Mouse (Mus musculus) erythroid progenitor cell, adult 5-6 weeks (primary cell): Measurements from ENCODE around the gene Gnat1. TPM values are rescaled to one million over a fixed set of nuclear protein-coding genes. Genes with fewer than 3 reads are reported as not detected.

Experiments
- ATAC-seq: replicated peaks from 2 replicates; pipeline ENCODE4 v1.8.0; 2016; ENCODE audit warnings: moderate number of reproducible peaks, mild to moderate bottlenecking, moderate TSS enrichment, inconsistent platforms; ENCODE audit not compliant: poor library complexity, low FRiP score, severe bottlenecking
- total RNA-seq, 2 experiments: library from RNA; stranded (forward) in 1 of 2; stranded (reverse) in 1 of 2; fragments of 150-400 nt in 1 of 2; fragments of 186-747, 209-891 nt in 1 of 2; gene quantifications; 2 replicates each; pipeline versions ENCODE4 v1.2.3 to v1.2.4; 2015 to 2017; ENCODE audit warnings: low replicate concordance in 2 of 2

Gene Gnat1
- total RNA-seq, 2 experiments from 2014 or later: not detected

- no peak for ATAC-seq
These were observed 26.0 kb downstream of the Gnat1 start for GRCm38 (mm10) chr9:107653474-107653873.

- ATAC-seq: no peak
These were observed 28.6 kb downstream of the Gnat1 start for GRCm38 (mm10) chr9:107650708-107651481.

GRCm38 (mm10) chr9:107650225-107650624, 29.3 kb downstream of the Gnat1 start:
- ATAC-seq: no peak

- ATAC-seq: no peak
These were observed 30.7 kb downstream of the Gnat1 start for GRCm38 (mm10) chr9:107648767-107649166.

GRCm38 (mm10) chr9:107646975-107647374, 32.5 kb downstream of the Gnat1 start:
- ATAC-seq: no peak

- ATAC-seq: peak; percentile 67; the same call in 1 of the 2 replicates
These were observed 33.9 kb downstream of the Gnat1 start for GRCm38 (mm10) chr9:107645577-107645976.

GRCm38 (mm10) chr9:107645153-107645510, 34.4 kb downstream of the Gnat1 start:
- ATAC-seq: no peak

- peak; percentile 97 for ATAC-seq
These were observed 34.9 kb downstream of the Gnat1 start for GRCm38 (mm10) chr9:107644495-107645152.

GRCm38 (mm10) chr9:107643544-107644214, 35.8 kb downstream of the Gnat1 start:
- no peak for ATAC-seq

- no peak for ATAC-seq
These were observed 37.8 kb downstream of the Gnat1 start for GRCm38 (mm10) chr9:107641666-107642065.

- no peak for ATAC-seq
These were observed 39.2 kb downstream of the Gnat1 start for GRCm38 (mm10) chr9:107640257-107640772.

GRCm38 (mm10) chr9:107637070-107637469, 42.4 kb downstream of the Gnat1 start:
- no peak for ATAC-seq

GRCm38 (mm10) chr9:107635279-107636028, 44.1 kb downstream of the Gnat1 start, which contains the start of gene Gnai2:
Gnai2 (minus strand) TSS chr9:107635367.
- ATAC-seq: peak; percentile 80

- ATAC-seq: no peak
These were observed 44.9 kb downstream of the Gnat1 start for GRCm38 (mm10) chr9:107634406-107635278.

GRCm38 (mm10) chr9:107633661-107634405, 45.7 kb downstream of the Gnat1 start:
- ATAC-seq: peak; percentile 32; the same call in 1 of the 2 replicates

- peak; percentile 55 for ATAC-seq
These were observed 46.3 kb downstream of the Gnat1 start for GRCm38 (mm10) chr9:107633091-107633660.

GRCm38 (mm10) chr9:107632478-107632877, 47.0 kb downstream of the Gnat1 start:
- peak; percentile 68 for ATAC-seq

- no peak for ATAC-seq
These were observed 47.7 kb downstream of the Gnat1 start for GRCm38 (mm10) chr9:107631861-107632260.
